Mouse (Mus musculus) embryo, embryonic 10.5 days (tissue): ENCODE data around the gene Selenoo.
A peak's percentile ranks its signal among the peaks of the same experiment; 100 is the strongest.

ENCODE experiments used
- DNase-seq: peaks from one replicate; pipeline ENCODE4 v3.0.0-alpha.2; 2015; ENCODE audit warnings: low spot score

The Selenoo gene

DNA sequence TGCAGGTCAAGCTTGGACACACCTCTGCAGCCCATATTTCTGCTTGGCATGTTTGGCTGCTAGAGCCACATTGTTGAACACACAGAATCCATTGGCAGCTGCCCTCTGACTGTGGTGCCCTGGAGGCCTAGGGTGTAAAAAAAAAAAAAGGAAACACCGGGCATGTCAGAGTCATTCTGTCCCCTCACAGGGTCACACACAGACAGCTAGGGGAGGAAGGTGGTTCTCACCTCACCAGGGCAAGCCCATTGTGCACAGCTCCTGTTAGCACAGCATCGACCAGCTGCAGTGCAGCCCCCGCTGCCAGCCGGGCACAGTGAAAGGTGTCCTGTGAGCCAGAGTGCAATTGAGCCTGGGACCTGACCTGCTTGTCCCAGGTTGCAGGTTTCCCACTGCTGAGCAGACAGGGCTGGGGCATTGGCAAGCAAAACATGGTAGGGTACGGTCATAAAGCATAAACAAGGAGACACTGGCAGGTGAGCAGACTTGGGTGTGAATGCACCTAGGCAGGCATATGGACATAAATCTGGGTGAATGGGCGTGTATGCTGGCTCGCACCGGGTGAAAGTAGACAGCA, 38.6 kb downstream of the Selenoo start:
- no peak for DNase-seq

DNA sequence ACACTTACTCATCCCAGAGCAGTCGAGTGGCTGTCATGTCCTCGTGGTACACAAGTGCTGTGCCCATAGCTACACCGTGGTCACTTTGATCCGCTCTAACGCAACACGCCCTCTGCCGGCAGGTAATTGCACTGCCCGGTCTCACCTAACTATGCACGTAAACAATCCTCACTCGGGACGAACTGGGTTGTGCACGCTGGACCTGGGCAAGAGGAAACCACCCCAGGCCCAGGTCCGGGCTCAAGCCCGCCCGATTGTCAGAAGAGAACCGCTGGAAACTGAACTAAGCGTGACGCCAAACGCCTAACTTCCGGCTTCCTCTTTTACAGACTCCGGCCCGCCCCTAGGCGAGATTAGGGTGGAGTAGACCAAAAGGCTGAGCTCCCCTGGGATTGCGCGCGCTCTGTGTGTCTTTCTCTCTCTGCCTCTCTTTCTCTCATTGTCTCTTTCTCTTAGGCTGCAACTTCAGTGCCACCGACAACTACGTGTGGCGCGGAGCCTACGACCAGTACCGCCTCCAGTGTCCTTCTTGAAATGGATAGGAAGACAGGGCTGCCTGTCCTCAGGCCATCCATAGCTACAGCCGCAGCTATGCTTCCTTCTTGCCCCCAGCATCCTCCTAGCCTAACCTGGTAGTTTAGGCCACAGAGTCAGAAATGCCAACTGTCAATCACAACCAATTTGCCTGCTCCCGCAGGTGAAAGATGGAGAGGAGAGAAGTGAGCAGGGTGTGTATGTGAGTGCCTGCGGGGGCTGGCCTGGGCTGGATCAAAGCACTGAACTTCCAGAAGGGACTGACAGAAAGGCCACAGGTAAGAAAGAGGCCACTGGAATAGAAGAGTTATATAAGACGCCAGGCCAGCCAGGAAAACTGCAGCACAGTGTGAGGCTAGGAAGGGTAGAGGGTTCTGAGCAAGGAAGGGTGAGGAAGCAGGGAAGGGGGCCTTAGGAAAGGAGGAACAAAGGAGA, 39.8 kb downstream of the Selenoo start, which contains the start of gene Hdac10:
Hdac10 (minus strand) TSS at position 319 of the 969 bp plus-strand sequence.
- DNase-seq: peak; percentile 89

DNA sequence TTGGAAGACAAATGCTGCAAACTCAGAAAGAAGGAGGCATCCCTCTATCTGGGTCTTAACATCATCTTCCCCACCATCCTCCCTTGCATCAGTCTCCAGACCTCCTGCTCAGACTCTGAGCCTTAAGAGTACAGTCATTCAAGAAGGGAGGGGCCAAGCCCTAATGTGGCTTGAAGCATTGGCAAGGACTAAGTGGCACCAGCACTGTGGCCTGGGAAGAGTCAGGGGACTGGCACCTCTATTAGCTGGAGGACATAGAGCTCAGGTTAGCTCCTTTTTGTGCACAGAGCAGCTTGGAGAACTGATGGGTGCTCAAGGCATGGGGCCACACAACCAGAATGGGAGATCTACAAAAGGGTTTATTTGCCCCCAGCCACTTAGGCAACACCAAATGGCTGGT, 41.4 kb downstream of the Selenoo start:
- DNase-seq: no peak

DNA sequence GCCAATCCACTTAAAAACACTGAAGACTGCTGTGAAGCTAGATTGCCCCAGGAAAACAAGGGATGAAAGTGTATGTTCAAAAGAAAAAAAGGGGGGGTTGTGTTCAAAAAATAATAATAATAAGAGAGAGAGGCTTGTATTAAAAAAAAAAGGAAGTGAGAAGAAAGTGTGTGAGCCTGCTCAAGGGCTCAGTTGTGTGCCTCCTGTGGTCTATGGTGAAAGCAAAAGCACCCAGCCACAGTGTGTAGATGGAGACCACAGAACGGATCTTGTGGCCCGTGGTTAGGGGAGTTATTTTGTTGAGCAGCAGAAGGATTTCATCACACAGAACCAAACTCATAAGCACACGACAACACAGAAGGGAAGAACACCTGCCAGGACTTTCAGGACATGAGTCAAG, 42.4 kb downstream of the Selenoo start:
- DNase-seq: no peak

DNA sequence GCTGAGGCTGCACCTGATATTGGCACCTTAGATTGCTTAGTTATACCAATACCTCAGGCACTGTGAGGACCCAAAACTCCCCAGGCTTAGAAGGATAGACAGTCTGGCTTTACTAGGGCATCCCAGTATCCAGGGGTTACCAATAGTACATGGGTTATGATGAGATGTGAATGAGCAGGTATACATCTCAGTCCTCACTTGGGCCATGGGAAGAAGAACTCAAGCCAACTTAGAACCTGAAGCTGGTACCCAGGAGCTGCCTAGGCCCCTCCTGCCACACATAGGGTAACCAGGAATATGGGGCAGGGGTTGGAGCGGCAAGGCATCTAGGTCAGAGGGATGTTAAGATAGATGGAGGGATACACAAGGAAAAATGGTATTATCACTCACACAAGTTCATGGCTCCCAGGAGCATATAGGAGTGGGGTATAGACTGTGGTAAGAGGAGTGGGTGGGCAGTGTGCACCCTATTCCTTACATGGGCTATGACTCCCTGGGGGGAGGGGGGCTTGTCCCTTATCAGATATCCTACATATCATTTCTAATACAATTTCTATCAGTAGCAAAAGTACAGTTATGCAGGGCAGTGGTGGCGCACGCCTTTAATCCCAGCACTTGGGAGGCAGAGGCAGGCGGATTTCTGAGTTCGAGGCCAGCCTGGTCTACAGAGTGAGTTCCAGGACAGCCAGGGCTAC, 47.7 kb downstream of the Selenoo start:
- no peak for DNase-seq

DNA sequence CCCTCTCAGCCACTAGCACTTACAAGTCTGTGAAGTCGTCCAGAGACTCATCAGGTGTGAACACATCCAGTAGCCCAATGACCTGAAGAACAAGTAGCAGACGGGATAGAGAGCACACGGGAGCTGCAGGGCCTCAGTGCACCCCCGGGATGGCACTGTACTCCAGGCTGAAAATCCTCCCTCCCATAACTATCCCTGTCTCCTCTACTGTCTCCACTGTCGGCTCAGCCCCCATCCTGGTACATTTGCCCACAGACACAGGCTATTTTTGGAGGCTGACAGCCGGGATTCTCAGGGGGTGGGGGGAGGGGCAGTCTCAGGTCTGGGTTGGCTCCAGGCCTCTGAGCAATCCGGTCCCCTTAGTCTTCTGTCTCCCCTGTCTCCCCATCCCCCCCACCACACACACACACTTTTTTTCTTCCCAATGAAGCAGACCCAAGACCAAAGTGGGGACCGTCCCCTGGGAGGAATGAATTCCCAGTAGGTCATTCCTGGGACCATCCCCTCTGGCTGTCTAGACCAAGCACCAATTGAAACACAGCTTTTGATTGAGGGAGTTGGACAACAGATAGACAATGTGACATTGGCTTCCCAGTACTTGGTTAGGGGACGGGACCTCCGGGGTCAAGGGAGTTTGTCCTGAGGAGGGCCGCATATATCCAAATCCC, 48.6 kb downstream of the Selenoo start:
- no peak for DNase-seq

DNA sequence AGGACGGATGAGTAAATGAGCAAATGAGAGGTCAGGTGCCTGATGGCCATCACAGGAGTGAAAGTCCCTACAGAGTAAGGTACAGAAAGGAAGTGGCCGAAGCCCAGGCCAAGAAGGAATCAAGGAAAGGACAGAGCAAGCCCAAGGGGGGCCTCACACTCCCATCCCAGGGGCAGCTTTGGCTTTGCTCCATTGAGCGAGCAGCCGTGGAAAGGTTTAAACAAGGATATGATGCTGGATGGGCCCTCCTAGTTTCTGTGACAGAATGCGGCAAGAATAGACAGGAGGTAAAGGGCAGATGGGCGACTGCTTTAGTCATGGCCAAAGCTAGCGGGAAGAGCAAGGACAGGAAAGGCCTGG, 49.1 kb downstream of the Selenoo start:
- DNase-seq: no peak

DNA sequence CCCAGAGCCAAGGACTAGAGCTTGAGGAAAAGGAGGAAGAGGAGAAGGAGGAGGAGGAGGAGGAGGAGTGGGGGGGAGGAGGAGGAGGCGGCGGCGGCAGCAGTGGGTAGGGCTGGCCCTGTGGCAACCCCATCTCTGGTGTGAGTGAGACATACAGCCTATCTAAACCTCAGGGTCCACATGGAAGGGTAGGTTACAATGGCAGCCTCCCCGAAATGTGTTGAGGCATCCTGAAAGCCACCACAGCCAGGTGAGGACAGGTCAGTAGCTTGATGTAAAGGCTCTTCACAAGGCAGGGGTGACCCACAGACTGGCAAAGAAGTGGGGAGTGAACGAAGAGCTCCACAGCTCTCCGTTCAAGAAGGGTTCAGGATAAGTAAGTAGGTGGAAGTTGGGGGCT, 49.6 kb downstream of the Selenoo start:
- DNase-seq: no peak

DNA sequence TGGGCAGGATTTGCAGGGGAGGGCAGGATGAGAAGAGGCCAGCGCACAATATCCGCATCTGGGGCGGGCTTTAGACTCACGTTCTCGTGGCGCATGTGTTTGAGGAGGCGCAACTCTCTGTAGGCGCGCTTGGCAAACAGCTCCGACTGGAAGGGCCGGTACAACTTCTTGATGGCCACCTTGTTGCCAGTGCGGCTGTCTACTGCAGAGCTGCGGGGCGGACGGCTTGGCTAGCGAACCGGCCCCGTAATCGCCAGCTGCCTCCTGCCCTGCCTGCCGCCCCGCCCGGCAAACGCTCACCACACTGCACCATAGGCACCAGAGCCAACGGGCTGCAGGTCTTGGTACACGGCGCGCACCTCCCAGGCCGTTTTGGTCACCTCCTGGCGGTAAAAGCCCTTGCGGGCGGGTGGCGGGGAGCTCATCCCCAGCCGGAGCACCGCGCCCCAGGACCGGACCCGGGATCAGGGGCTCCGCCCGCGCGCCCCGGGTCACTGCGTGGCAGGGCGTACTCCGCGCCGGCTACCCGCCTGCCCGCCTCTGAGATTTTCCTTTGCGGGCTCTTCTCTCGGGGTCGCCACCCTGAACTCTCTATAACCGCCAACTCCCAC, 51.3 kb downstream of the Selenoo start:
- DNase-seq: peak; percentile 61

DNA sequence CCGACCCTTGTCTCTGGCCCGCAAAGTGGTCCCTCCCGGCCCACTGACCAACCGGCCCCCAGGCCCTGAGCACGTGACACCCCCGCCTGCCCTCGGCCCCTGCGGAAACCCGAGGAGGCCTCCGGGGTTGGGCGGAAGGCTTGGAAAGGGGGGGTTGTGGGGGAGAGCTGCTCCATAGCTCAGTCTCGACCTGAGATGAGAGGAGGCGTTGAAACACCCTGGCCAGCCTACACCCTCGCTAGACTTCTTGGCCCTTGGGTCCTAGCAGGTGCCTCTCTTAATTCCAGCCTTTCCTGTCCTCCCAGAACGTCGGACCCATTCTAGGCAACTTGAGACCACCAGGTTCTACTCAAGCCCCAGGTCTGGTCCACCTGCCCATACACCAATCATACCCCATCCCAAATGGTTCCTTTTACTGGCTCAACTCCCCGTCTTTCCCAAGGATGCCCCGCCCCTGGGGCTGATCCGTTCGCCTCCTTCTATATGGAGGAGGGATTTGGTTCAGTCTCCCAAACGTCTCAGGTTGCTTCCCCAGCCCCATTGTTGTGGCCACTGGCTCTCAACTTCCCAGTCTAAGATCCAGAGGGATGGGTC, 51.9 kb downstream of the Selenoo start, which contains the start of gene Mapk12:
Mapk12 (minus strand) TSS at position 45 of the 594 bp plus-strand sequence.
- DNase-seq: peak; percentile 83

DNA sequence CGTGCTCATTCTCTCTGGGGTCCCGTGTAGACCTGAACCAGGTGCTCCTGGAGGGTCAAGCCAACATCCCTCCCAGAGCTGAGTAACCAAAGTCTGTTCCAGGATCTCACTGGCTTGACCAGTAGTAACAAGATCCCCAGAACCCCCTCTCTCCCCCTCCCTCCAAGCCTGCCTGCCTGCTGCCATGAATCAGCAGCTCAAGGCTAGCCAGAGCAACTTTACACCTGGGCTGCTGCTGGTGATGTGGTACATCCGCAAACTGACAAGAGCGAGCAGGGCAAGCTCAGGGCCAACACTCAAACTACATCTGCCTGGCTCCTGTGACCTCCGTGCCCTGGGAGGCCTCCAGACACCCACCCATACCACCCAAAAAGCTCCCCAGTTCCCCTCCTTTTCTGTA, 52.6 kb downstream of the Selenoo start:
- peak; percentile 21 for DNase-seq

DNA sequence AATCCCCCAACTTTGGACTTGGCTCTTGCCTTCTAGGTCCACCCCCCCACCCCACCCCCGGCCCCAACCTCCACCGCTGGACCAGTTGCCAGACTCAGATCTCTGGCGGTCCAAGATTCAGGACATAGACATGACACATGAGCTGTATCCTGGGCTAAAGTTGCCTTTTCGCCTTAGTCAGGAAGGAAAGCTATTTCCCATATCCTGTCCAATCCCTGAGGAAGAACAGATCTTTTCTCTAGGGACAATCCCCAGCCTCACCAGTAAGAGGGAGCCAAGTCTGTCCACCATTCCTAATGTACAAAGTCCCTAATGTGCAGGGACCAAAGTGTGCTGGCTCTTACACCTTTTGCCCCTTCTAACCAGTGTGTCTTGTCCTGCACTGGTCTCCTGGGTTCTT, 53.0 kb downstream of the Selenoo start:
- DNase-seq: no peak

DNA sequence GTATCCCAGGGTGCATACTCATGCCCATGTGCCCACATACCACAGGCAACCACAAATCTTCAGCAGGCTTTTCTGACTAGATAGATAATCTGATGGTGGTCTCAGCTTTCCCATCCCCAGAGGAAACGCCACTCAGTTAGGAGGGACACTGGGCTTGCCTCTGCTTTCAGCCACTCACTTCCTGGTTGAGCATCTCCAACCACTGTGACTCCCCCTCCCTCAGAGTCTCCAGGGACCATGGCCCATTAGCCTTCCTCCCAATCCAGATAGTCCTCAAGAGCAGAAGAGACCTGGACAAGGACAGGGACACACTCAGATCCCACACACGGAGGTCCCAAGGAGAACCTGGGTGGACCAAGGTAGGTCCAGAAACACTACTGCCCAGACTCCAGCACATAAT, 54.2 kb downstream of the Selenoo start:
- DNase-seq: no peak

DNA sequence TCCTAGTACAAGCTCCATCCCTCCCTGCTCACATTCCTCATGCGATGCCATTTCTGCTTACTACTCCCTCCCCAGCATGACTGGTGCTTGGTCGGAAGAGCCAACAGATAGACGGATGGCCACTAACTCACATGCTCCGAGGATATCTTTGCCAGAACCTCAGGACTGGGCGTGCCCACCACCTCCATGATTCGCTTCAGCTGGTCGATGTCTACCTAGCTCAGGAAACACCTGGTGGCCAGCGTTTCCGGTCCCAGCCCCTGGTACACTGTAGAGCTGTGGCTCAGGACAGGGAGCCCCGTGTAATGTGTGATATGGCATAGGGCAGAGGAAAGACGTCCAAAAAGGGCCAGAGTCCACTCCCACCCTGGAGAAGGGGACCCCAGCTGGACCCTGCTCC, 56.1 kb downstream of the Selenoo start:
- no peak for DNase-seq

DNA sequence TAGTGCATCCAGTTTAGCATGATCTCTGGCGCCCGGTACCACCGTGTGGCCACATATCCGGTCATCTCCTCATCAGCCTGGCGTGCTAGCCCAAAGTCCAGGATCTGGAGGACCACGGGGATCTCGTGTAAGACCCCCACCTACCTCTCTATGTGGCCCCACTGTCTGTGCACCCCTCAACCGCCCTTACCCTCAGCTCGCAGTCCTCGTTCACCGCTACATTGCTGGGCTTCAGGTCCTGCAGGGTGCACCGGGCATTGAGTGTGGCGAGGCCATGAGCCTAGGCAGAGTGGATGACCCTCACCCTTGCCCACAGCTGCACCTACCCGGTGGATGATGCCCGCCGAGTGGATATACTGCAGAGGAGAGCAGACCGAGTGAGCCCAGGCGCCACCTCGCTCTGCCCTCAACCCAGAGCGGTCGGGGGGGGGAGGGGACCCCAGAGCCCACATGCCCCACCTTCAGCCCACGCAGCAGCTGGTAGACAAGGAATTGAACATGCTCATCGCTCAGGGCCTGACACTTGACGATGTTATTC, 57.0 kb downstream of the Selenoo start:
- no peak for DNase-seq

DNA sequence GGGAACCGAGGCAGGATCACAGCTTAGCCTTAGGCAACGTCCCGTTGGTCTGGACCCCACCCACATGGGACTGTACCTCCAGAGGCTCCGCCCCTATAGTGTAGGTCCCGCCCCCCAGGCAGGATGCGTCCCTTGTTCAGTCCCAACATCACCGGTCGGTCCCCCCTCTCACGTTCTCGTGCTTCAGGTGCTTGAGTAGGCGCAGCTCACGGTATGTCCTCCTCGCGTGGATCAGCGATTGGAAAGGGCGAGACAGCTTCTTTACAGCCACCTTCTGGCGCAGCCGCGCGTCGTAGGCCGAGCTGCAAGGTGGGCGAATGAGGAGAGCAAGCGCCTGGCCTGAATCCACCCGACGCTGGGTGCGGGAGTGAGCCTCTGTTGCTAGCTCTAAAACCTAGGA, 57.7 kb downstream of the Selenoo start:
- DNase-seq: peak; percentile 64

DNA sequence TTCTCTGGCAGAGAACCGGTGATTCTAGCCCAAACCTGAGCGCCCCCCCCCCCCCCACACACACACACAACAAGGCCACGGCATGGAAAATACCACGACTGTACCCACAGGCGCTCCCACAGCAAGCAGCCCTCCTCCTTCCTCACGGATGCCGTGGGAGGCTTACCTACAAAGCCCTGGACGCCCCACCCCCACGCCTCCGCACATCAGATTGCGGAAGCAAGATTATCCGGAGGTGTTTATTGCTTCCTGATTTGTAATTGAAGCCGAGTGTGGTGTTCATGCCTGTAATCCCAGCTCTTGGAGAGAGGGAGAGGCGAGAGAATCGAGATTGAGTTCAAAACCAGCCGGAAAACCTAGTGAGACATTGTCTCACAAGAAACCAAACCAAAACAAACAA, 58.1 kb downstream of the Selenoo start:
- DNase-seq: peak; percentile 29

DNA sequence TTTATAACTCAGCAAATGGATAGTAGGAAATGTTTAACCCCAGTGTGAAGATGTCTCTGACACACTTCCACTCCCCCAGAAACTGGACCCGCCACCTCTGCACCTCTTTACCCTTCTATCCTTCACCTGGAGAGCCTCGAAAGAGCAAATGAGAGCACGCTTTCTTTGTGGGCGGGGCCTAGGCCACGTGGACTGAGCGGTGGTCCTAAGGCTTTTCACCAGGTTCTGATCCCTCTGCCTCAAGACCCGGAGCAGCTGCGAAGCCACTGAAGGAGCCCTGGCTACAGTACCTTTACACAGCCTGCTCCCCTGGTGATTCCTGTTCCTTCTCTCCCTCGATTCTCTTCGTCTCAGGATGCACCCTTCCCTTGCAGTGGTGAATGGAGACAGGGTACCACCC, 58.6 kb downstream of the Selenoo start:
- no peak for DNase-seq

DNA sequence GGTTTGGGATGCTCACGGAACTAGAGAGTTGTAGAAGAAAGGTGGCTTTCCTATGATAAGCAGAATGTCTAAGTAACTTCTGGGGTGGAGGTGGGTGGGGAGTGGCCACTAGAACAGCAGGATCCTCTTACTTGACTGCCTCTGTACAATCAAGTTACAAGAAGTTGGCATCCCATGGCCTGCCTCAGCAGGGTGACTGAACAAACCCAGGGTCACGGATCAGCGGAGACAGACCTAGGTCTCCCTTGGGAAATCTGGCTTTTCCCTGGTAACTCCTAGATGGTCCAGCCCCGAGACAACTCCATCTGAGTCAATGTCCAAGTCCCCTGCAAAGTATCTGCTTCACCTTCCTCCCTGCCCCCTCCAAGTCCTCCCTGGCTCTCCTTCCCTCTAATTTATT, 59.0 kb downstream of the Selenoo start:
- no peak for DNase-seq

DNA sequence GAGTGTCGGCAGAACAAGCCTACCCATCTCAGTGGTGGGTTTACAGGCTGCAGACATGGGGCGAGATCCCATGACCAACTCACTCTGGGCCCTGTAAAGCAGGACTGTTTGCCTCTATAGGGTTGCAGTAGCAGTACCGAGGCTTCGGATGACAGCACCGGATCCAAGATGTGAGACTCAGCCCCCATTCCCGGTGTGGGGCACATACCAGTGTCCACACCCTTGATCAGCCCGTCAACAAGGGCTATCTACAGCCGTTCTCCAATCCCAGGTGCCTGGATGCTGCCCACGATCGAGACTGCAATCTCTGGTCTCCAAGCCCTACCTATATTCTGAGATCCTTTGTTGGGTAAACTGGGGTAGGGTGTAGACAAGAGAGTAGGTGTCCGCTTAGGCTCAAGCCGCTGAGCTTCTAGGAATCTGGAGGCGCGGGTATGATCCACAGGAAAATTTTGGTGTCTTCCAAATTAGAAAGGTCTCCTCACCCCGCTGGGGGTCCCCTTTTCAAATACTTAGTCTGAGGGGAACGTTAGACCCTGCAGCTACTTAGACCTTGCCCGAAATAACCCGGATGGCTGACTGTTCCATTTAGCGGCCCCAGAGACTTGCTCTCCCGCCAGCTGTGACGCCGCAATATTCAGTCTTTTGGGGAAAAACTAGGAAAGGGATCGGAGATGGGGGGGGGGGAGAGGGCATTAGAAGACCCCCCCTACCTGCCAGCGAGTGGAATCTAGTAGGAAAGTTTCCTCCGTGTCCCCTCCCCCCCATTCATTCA, 59.8 kb downstream of the Selenoo start:
- DNase-seq: peak; percentile 59
